In genomic region chr17:84511682-84512515, GRCm38 (mm10) we compare ENCODE assay signal across 8 mouse cellular contexts. TPM values are rescaled to one million over a fixed set of nuclear protein-coding genes. Genes with fewer than 3 reads are reported as not detected.
A peak's percentile ranks its signal among the peaks of the same experiment; 100 is the strongest.
DNase-seq lines count a peak whose midpoint lies in the region; ATAC-seq and TF ChIP-seq lines count a peak whose summit lies in the region.

TSS of gene Plekhh2 (plus strand) at chr17:84511895.

- under 1% methylated on average over 70 of the region's 79 CpGs for WGBS in hindbrain, embryonic 11.5 days
- under 1% methylated on average over 77 of the region's 79 CpGs for WGBS in lung, embryonic 16.5 days

- TF ChIP-seq CTCF in Patski (IDR thresholded peaks at IDR 0.05), result no peak

- peak within 1 kb of the TSS; percentile 75 for H3K9ac ChIP-seq in hindbrain, embryonic 11.5 days (ENCODE audit: low read depth, low read length)
- peak within 1 kb of the TSS; percentile 88 for H3K9ac ChIP-seq in lung, embryonic 16.5 days (ENCODE audit: low read length)

- H3K4me3 ChIP-seq in hindbrain, embryonic 11.5 days (ENCODE audit: low read depth, low read length), result peak within 1 kb of the TSS; percentile 71
- peak within 1 kb of the TSS; percentile 89 for H3K4me3 ChIP-seq in lung, embryonic 16.5 days (ENCODE audit: low read length)

- ATAC-seq in Patski, result peak; percentile 92
- ATAC-seq in hindbrain, embryonic 11.5 days (ENCODE audit: low FRiP score), result peak; percentile 80
- ATAC-seq in lung, embryonic 16.5 days (ENCODE audit: low read depth), result peak; percentile 88

- POLR2A ChIA-PET in Patski (lab: Charles Lee), result interaction anchor here (0.8 to 1.3 kb wide), 4 partner anchors 14 to 66 kb away, joined by 3 to 6 read pairs (median 3); no protein-coding TSS in a partner anchor

- CTCF ChIA-PET in Patski (lab: Charles Lee), result interaction anchor here (1.0 to 1.7 kb wide), 2 partner anchors 38 to 130 kb away, joined by 3 read pairs; no protein-coding TSS in a partner anchor

- in situ Hi-C loops in Patski (cut with MboI; ENCODE audit: low pct_unique_long_range_greater_than_20kb), result no loop called here

- no peaks in the 10 kb centered on the region for H3K36me3 ChIP-seq in hindbrain, embryonic 11.5 days (ENCODE audit: control insufficient read depth, insufficient read depth, low read length)
- H3K36me3 ChIP-seq in lung, embryonic 16.5 days (ENCODE audit: control insufficient read depth, insufficient read depth, low read length), result no peaks in the 10 kb centered on the region

- H3K9me3 ChIP-seq in hindbrain, embryonic 11.5 days (ENCODE audit: control insufficient read depth, low read length), result no peaks in the 10 kb centered on the region
- H3K9me3 ChIP-seq in lung, embryonic 16.5 days (ENCODE audit: control insufficient read depth, low read length), result no peaks in the 10 kb centered on the region

- no peaks in the 10 kb centered on the region for H3K27me3 ChIP-seq in Patski
- peaks cover 2% of the 10 kb centered on the region; the same call in 1 of the 2 replicates for H3K27me3 ChIP-seq in hindbrain, embryonic 11.5 days (ENCODE audit: control insufficient read depth, insufficient read depth, low read length)
- H3K27me3 ChIP-seq in lung, embryonic 16.5 days (ENCODE audit: control insufficient read depth, insufficient read depth, low read depth, low read length), result no peaks in the 10 kb centered on the region

- H3K27ac ChIP-seq in hindbrain, embryonic 11.5 days (ENCODE audit: low read depth, low read length), result 0 out of 2 replicates have a peak within 1 kb of the TSS, but pooled peaks have one; percentile 10
- H3K27ac ChIP-seq in lung, embryonic 16.5 days (ENCODE audit: low read length), result peak within 1 kb of the TSS; percentile 75

- H3K4me1 ChIP-seq in hindbrain, embryonic 11.5 days (replicated peaks; ENCODE audit: control insufficient read depth, insufficient read depth, low read length), result no peaks in the 10 kb centered on the region
- H3K4me1 ChIP-seq in lung, embryonic 16.5 days (replicated peaks; ENCODE audit: control insufficient read depth, insufficient read depth, low read length), result peaks cover 18% of the 10 kb centered on the region

- no peak for DNase-seq in Patski (ENCODE audit: low read depth, low spot score)
- DNase-seq in cerebellum, adult 9-11 months, result peak; percentile 40
- DNase-seq in frontal cortex, postnatal 14 days (ENCODE audit: low spot score in 2 of 2), result peak; percentile 61 to 73
- DNase-seq in hindbrain, embryonic 11.5 days (ENCODE audit: low spot score), result peak; percentile 85
- DNase-seq in layer of hippocampus, postnatal 14 days (ENCODE audit: low spot score in 2 of 2), result peak; percentile 79 to 81
- peak; percentile 86 for DNase-seq in ovary, postnatal 36 days (ENCODE audit: low spot score)
- peak; percentile 85 for DNase-seq in urinary bladder, postnatal 14 days (ENCODE audit: low spot score)

- peak within 1 kb of the TSS; percentile 95 for H3K4me2 ChIP-seq in hindbrain, embryonic 11.5 days (replicated peaks; ENCODE audit: low read depth, low read length)
- peak within 1 kb of the TSS; percentile 89 for H3K4me2 ChIP-seq in lung, embryonic 16.5 days (ENCODE audit: low read depth, low read length)

RNA-seq across cellular contexts. Expression of gene Plekhh2, which starts in this region (rescaled TPM):
- polyA plus RNA-seq in Patski (2021), result 32.0 TPM
- 2.3 and 3.4 TPM in 2 replicates for polyA plus RNA-seq in hindbrain, embryonic 11.5 days (2014; fragmentation: Nextera tagmentation; extraction: Ambion mirVana)
- 1 to 10 TPM; 4.4 to 4.9 TPM for total RNA-seq in layer of hippocampus, postnatal 14 days (2021)
- polyA plus RNA-seq in lung, embryonic 16.5 days (2015; fragmentation: Nextera tagmentation; extraction: Ambion mirVana), result 10.2 and 10.5 TPM in 2 replicates
